Mouse (Mus musculus): ENCODE data around the gene Pafah1b2. TPM values are rescaled to one million over a fixed set of nuclear protein-coding genes. Genes with fewer than 3 reads are reported as not detected.

Pafah1b2 gene
- polyA plus RNA-seq, 1 experiment = 76.6 TPM

DNA sequence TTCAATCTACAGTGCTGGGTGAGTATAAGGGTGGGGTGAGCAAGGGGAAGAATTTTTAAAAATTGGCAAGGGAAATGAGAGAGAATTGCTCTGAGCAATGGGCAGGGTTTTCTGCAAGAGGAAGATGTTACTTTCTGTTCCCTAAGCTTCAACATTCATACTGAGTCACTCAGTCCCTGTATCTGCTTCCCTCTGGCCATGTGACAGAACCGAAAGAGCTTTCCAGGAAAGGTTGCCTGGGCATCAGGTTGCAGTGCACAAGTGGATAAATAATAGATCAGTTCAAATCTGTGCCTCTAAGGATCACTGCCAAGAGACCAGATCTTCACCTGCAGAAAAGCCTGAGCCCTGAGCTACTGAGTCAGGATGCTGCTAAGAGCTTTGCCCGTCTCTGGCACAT lies 50.6 kb downstream of the Pafah1b2 start:
- Histone ChIP-seq H3K4me1 (ENCODE audit: control insufficient read depth, insufficient read depth, low read length) (no peaks in the 10 kb centered on the region), H3K27me3 (ENCODE audit: control insufficient read depth, insufficient read depth, low read length, poor library complexity, severe bottlenecking) (no peaks in the 10 kb centered on the region), H3K9ac (ENCODE audit: low read depth, poor library complexity, severe bottlenecking) (no peak overlapping the region), H3K27ac (ENCODE audit: insufficient read depth, low read length) (no peak overlapping the region), H3K36me3 (ENCODE audit: control insufficient read depth, insufficient read depth, low read length, poor library complexity, severe bottlenecking) (peaks cover 30% of the 10 kb centered on the region), H3K4me3 (ENCODE audit: low read depth, low read length) (no peak overlapping the region), H3K9me3 (replicated peaks; ENCODE audit: control insufficient read depth, insufficient read depth, low read length, poor library complexity, severe bottlenecking) (no peaks in the 10 kb centered on the region)
- TF ChIP-seq POLR2A (IDR thresholded peaks at IDR 0.05; ENCODE audit: insufficient read depth, low read length) = no peak
- no peak for TF ChIP-seq CTCF (IDR thresholded peaks at IDR 0.05; ENCODE audit: low read depth, low read length)
- no peak for TF ChIP-seq EP300 (IDR thresholded peaks at IDR 0.05; ENCODE audit: insufficient read depth, low read depth, low read length)

DNA sequence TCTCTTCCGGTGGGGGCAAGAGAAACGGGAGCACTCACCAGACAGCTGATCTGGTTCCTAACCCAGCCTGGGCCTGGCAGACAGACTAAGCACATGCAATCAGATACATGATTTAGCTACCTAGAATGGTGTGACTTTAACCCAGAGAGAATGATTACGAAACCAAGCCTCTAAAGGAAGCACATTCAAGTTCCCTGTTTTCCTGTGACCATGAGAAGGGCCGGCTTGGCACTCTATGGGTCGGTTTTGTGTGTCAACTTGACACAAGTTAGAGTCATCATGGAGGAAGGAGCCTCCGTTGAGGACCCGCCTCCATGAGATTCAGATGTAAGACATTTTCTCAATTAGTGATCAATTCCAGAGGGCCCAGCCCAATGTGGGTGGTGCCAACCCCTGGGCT lies 52.8 kb downstream of the Pafah1b2 start:
- H3K27me3 ChIP-seq (ENCODE audit: control insufficient read depth, insufficient read depth, low read length, poor library complexity, severe bottlenecking) = no peaks in the 10 kb centered on the region
- TF ChIP-seq EP300 (IDR thresholded peaks at IDR 0.05; ENCODE audit: insufficient read depth, low read depth, low read length) (no peak), POLR2A (IDR thresholded peaks at IDR 0.05; ENCODE audit: insufficient read depth, low read length) (no peak), CTCF (IDR thresholded peaks at IDR 0.05; ENCODE audit: low read depth, low read length) (no peak)
- H3K36me3 ChIP-seq (ENCODE audit: control insufficient read depth, insufficient read depth, low read length, poor library complexity, severe bottlenecking) = peaks cover 16% of the 10 kb centered on the region
- no peak overlapping the region for H3K27ac ChIP-seq (ENCODE audit: insufficient read depth, low read length)
- H3K9me3 ChIP-seq (replicated peaks; ENCODE audit: control insufficient read depth, insufficient read depth, low read length, poor library complexity, severe bottlenecking) = no peaks in the 10 kb centered on the region
- H3K9ac ChIP-seq (ENCODE audit: low read depth, poor library complexity, severe bottlenecking) = no peak overlapping the region
- H3K4me1 ChIP-seq (ENCODE audit: control insufficient read depth, insufficient read depth, low read length) = no peaks in the 10 kb centered on the region
- no peak overlapping the region for H3K4me3 ChIP-seq (ENCODE audit: low read depth, low read length)

DNA sequence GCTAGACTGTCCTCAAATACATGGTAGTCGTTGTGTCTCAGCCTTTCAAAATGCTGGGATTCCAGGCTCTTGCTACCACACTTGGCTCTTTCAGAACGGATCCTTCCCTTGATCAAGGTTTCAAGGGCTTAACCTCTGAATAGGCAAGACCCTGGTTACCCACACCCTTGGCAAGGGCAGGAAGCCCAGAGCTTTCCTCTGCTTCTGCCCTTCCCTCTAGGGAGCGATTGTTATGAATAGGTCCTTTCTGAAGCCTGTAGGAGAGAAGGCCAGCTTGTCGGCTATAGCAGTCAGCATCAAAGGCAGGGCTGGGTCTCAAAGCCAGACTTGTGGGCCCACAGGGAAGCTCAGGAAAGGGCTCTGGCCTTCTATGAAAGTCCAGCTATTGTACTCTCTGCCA lies 53.6 kb downstream of the Pafah1b2 start:
- Histone ChIP-seq H3K4me3 (ENCODE audit: low read depth, low read length) (no peak overlapping the region), H3K4me1 (ENCODE audit: control insufficient read depth, insufficient read depth, low read length) (no peaks in the 10 kb centered on the region), H3K27me3 (ENCODE audit: control insufficient read depth, insufficient read depth, low read length, poor library complexity, severe bottlenecking) (no peaks in the 10 kb centered on the region), H3K36me3 (ENCODE audit: control insufficient read depth, insufficient read depth, low read length, poor library complexity, severe bottlenecking) (peaks cover 9% of the 10 kb centered on the region), H3K9ac (ENCODE audit: low read depth, poor library complexity, severe bottlenecking) (no peak overlapping the region), H3K27ac (ENCODE audit: insufficient read depth, low read length) (no peak overlapping the region), H3K9me3 (replicated peaks; ENCODE audit: control insufficient read depth, insufficient read depth, low read length, poor library complexity, severe bottlenecking) (no peaks in the 10 kb centered on the region)
- TF ChIP-seq POLR2A (IDR thresholded peaks at IDR 0.05; ENCODE audit: insufficient read depth, low read length) (no peak), EP300 (IDR thresholded peaks at IDR 0.05; ENCODE audit: insufficient read depth, low read depth, low read length) (no peak), CTCF (IDR thresholded peaks at IDR 0.05; ENCODE audit: low read depth, low read length) (no peak)

DNA sequence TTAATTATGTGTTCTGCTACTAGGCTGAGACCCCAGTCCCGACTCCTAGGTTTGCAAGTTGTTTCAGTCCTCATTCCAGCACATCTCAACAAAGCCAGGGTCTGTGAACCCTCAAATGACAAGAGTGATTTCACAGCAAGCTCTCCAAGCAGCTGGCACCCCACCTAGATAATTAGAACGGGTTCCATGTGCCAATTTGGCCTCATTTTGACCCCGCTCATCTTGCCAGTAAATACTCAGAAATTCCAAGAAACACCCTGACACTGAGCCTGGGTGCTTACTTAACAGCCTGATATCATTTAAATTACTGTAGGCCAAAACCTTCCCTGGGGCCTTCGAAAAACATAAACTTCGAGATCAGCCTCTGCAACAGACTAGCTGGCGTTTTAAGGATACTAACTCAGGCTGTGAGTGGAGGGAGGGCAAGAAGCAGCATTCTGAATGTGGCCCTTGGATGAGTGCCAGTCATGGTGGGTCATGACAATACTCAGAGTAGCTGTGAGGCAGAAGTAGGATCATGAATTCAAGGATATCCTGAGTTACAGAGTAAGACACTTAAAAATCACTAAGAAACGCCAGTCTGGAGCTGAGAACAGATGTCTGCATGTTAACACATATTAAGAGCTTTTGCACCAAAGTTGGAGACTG lies 54.3 kb downstream of the Pafah1b2 start:
- H3K4me1 ChIP-seq (ENCODE audit: control insufficient read depth, insufficient read depth, low read length) = no peaks in the 10 kb centered on the region
- H3K9me3 ChIP-seq (replicated peaks; ENCODE audit: control insufficient read depth, insufficient read depth, low read length, poor library complexity, severe bottlenecking) = no peaks in the 10 kb centered on the region
- no peak overlapping the region for H3K4me3 ChIP-seq (ENCODE audit: low read depth, low read length)
- H3K27ac ChIP-seq (ENCODE audit: insufficient read depth, low read length) = no peak overlapping the region
- no peak overlapping the region for H3K9ac ChIP-seq (ENCODE audit: low read depth, poor library complexity, severe bottlenecking)
- TF ChIP-seq CTCF (IDR thresholded peaks at IDR 0.05; ENCODE audit: low read depth, low read length) (no peak), POLR2A (IDR thresholded peaks at IDR 0.05; ENCODE audit: insufficient read depth, low read length) (no peak), EP300 (IDR thresholded peaks at IDR 0.05; ENCODE audit: insufficient read depth, low read depth, low read length) (no peak)
- no peaks in the 10 kb centered on the region for H3K27me3 ChIP-seq (ENCODE audit: control insufficient read depth, insufficient read depth, low read length, poor library complexity, severe bottlenecking)
- peaks cover 4% of the 10 kb centered on the region; the same call in 1 of the 2 replicates for H3K36me3 ChIP-seq (ENCODE audit: control insufficient read depth, insufficient read depth, low read length, poor library complexity, severe bottlenecking)

DNA sequence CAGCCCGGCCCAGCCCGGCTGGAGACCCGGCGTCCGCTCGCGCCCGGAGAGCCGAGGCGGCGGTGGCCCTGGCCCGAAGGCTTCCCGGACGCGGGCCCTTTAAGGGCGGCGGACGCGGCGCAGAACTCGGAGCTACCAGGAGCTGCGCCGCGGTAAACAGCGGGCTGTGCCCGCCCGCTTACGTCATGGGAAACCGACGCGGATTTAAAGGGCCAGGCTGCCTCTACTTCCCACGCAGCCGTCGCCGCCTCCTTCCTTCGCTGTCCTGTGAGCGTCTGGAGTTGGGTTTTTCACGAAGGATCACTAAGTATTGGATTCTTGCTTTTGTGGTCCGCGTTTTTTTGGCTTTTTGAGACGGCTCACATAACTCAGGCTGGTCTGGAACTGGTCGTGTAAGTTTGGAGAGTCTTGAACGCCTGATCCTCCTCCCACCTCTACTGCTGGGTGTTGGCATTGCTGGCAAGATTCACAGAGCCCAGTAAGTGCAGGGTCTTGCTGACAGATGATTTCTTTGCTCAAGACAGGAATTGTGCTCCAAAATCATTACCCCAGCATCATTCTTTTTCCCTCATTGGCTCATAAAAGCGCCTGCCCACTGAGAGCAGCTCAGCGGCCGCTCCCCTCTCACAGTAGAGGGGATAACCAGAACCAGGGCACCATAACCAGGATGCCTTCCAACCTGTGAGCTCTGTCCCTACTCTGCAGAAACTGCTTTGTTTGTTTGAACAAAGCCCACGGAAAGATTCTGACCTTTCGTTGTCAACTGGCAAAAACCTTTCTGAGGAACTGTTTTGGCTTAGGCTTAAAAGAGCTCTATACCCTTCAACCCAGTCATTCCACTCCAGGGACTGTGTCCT lies 57.2 kb downstream of the Pafah1b2 start, which contains the start of gene Sidt2:
TSS of gene Sidt2 (minus strand) at position 152 of the 857 bp plus-strand sequence.
- H3K36me3 ChIP-seq (ENCODE audit: control insufficient read depth, insufficient read depth, low read length, poor library complexity, severe bottlenecking) = no peaks in the 10 kb centered on the region
- H3K4me3 ChIP-seq (ENCODE audit: low read depth, low read length) = peak within 1 kb of the TSS; percentile 67
- no peaks in the 10 kb centered on the region for H3K4me1 ChIP-seq (ENCODE audit: control insufficient read depth, insufficient read depth, low read length)
- H3K27me3 ChIP-seq (ENCODE audit: control insufficient read depth, insufficient read depth, low read length, poor library complexity, severe bottlenecking) = no peaks in the 10 kb centered on the region
- H3K9ac ChIP-seq (ENCODE audit: low read depth, poor library complexity, severe bottlenecking) = peak within 1 kb of the TSS; percentile 79
- no peaks in the 10 kb centered on the region for H3K9me3 ChIP-seq (replicated peaks; ENCODE audit: control insufficient read depth, insufficient read depth, low read length, poor library complexity, severe bottlenecking)
- H3K27ac ChIP-seq (ENCODE audit: insufficient read depth, low read length) = no peak within 1 kb of the TSS
- TF ChIP-seq CTCF (IDR thresholded peaks at IDR 0.05; ENCODE audit: low read depth, low read length) = no peak
- TF ChIP-seq POLR2A (IDR thresholded peaks at IDR 0.05; ENCODE audit: insufficient read depth, low read length) = no peak
- TF ChIP-seq EP300 (IDR thresholded peaks at IDR 0.05; ENCODE audit: insufficient read depth, low read depth, low read length) = no peak
